Mouse (Mus musculus) T-helper 2 cell (primary cell): ENCODE measurements around the gene Rrp15.

Source experiments
- in situ Hi-C: fragments of 300-600 bp; cut with MboI, MseI; formaldehyde crosslinking; loops from one replicate; pipeline ENCODE4 v1.15.1; 2025; ENCODE audit warnings: high pct_unique_total_duplicates

The Rrp15 gene

GRCm38 (mm10) chr1:186676199-186676598 is 73.0 kb downstream of the Rrp15 start:
- in situ Hi-C loops = no loop called here

DNA sequence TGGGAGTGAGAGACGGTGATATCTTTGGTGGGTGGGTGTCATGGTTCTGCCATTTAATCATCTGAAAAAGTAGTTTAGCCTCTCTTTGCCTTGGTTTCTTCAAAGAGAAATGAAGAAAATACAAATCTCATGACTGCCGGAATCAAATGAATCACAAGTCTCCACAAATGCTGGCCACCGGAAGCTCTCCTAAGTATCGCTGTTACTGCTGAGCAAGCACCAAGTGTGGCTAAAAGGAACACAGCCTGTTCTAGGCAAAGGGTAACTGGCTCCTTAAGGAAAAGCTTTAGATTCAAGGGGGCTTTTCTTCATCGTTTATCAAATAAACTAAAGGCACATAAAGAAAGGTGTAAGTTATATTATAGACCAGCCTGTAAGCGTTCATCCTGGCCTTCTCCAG is 73.9 kb downstream of the Rrp15 start:
- in situ Hi-C loops = no loop called here

DNA sequence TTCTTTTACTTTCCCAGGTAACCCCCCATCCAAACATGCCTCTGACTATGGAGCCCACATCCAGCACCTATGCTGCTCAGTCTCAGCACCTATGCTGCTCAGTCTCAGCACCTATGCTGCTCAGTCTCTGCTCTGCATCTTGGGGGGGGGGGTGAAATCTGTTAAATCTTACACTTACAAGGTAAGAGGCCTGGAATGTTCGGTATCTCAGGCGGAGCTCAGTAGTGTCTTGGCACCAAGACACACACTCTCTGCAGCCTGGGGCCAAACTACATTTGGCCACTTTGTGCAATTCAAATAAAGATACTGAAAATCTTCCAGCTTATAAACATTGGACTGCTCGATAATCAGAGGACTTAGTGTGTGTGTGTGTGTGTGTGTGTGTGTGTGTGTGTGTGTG is 74.5 kb downstream of the Rrp15 start:
- in situ Hi-C loops = no loop called here

- in situ Hi-C loops = no loop called here
These were observed 76.0 kb downstream of the Rrp15 start for GRCm38 (mm10) chr1:186673166-186673565.
